Mouse (Mus musculus) stomach, embryonic 15.5 days (tissue): ENCODE measurements around the gene Mknk2. TPM values are rescaled to one million over a fixed set of nuclear protein-coding genes. Genes with fewer than 3 reads are reported as not detected.

ENCODE experiments used
- ATAC-seq: fragments of 200-750 bp; cut with Nextera tagmentation; 2 replicates; pipeline ENCODE4 v1.8.0; 2017; ENCODE audit warnings: low read depth, moderate number of reproducible peaks, moderate TSS enrichment; ENCODE audit not compliant: insufficient read depth, low FRiP score
- H3K27ac ChIP-seq: fragments of 300-500 bp; sonication (generic); 2 replicates; pipeline ENCODE4 v1.5.1; 2015; ENCODE audit warnings: mild to moderate bottlenecking, inconsistent platforms
- H3K27me3 ChIP-seq: fragments of 300-500 bp; sonication (generic); replicated peaks from 2 replicates; pipeline ENCODE4 v1.6.1; 2015; ENCODE audit warnings: inconsistent platforms
- H3K36me3 ChIP-seq: fragments of 300-500 bp; sonication (generic); 2 replicates; pipeline ENCODE4 v1.6.1; 2015; ENCODE audit warnings: inconsistent platforms
- H3K4me1 ChIP-seq: fragments of 300-500 bp; sonication (generic); 2 replicates; pipeline ENCODE4 v1.6.1; 2015; ENCODE audit warnings: inconsistent platforms
- H3K4me2 ChIP-seq: fragments of 300-500 bp; sonication (generic); 2 replicates; pipeline ENCODE4 v1.6.1; 2015; ENCODE audit warnings: mild to moderate bottlenecking, inconsistent platforms
- H3K4me3 ChIP-seq: fragments of 300-500 bp; sonication (generic); replicated peaks from 2 replicates; pipeline ENCODE4 v1.5.1; 2015; ENCODE audit warnings: inconsistent platforms
- H3K9ac ChIP-seq: fragments of 300-500 bp; sonication (generic); 2 replicates; pipeline ENCODE4 v1.6.1; 2015; ENCODE audit warnings: inconsistent platforms
- H3K9me3 ChIP-seq: fragments of 300-500 bp; sonication (generic); 2 replicates; pipeline ENCODE4 v1.6.1; 2016; ENCODE audit warnings: inconsistent platforms
- WGBS: fragments of 180-500 bp; shearing (Covaris S2); methylation state at CpG from one replicate; pipeline ENCODE4 v1.1.7; 2015; 5-methylcytosine and 5-hydroxymethylcytosine counted together
- polyA plus RNA-seq: library from polyadenylated mRNA; unstranded; fragments of >200 nt; fragmentation: Nextera tagmentation; extraction: Ambion mirVana; gene quantifications from 2 replicates; pipeline ENCODE4 v1.2.1, GENCODE M21; 2015

The Mknk2 gene
- polyA plus RNA-seq, result 83.9 and 86.3 TPM in 2 replicates

DNA sequence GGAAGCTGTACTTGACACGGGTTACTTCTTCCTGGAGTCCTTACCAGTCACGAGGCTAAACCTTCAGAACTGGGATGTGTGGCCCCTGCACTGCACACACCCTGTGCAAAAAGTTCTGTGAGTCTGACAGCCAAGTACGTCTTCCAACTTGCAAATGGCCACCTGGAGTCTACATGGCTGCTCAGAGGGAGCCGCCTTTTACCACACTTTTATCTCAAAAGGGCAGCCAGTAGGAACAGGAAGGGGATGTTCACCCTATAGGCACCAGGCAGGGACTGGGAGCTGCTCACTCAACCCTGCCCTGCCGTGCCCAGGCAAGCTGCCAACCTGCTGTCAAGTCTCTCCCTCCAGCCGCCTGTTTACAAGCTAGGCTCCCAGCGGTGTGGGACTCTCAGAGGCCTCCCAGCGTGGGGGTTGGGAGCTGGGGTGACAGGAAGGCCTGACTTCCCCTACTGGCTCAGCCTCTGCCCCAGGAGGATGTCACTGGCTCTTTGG is at the start of gene Mknk2:
Gene Mknk2 (minus strand): TSS at position 171 of the 495 bp plus-strand sequence.
- H3K9ac ChIP-seq, result peak within 1 kb of the TSS; percentile 72

GRCm38 (mm10) chr10:80717281-80717680 is 39.4 kb upstream of the Mknk2 start:
- WGBS, result 95% methylated on average over 1 of the region's 1 CpGs
- peaks cover 92% of the 10 kb centered on the region for H3K36me3 ChIP-seq
- no peaks in the 10 kb centered on the region for H3K27me3 ChIP-seq
- H3K4me3 ChIP-seq, result no peak overlapping the region
- ATAC-seq, result no peak
- no peaks in the 10 kb centered on the region for H3K4me1 ChIP-seq
- H3K4me2 ChIP-seq, result no peak overlapping the region
- H3K27ac ChIP-seq, result no peak overlapping the region
- H3K9ac ChIP-seq, result no peak overlapping the region
- H3K9me3 ChIP-seq, result no peaks in the 10 kb centered on the region

More for the DNA sequence above, at the start of gene Mknk2:
- Histone ChIP-seq H3K4me2 (peak within 1 kb of the TSS; percentile 84), H3K9me3 (no peaks in the 10 kb centered on the region), H3K36me3 (no peaks in the 10 kb centered on the region), H3K27me3 (no peaks in the 10 kb centered on the region), H3K4me1 (peaks cover 53% of the 10 kb centered on the region), H3K4me3 (peak within 1 kb of the TSS; percentile 77), H3K27ac (peak within 1 kb of the TSS; percentile 99)
- ATAC-seq, result peak; percentile 62
- WGBS, result 6% methylated on average over 8 of the region's 8 CpGs

DNA sequence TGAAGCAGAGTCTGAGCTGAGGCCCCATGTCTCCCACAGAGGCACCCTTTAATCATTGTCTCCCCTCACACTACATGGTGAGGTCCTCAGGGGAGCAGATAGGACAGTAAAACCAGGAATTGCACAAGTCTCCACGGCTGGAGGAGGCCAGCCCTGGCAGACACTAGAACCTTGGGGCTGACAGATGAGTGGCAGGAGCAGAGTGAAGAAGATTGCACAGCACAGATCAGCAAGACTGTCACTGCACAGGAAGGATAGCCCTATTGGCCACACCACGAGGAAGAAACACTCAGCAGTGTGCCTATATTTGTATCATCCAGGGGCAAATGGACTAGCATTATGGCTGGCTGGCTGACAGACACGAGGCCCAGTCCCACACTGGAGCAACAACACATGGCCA is 32.9 kb upstream of the Mknk2 start:
- Histone ChIP-seq H3K27me3 (no peaks in the 10 kb centered on the region), H3K4me1 (no peaks in the 10 kb centered on the region), H3K9ac (no peak overlapping the region), H3K4me2 (no peak overlapping the region), H3K9me3 (no peaks in the 10 kb centered on the region), H3K36me3 (peaks cover 79% of the 10 kb centered on the region), H3K4me3 (no peak overlapping the region), H3K27ac (no peak overlapping the region)
- ATAC-seq, result no peak
- WGBS, result 72% methylated on average over 3 of the region's 3 CpGs

DNA sequence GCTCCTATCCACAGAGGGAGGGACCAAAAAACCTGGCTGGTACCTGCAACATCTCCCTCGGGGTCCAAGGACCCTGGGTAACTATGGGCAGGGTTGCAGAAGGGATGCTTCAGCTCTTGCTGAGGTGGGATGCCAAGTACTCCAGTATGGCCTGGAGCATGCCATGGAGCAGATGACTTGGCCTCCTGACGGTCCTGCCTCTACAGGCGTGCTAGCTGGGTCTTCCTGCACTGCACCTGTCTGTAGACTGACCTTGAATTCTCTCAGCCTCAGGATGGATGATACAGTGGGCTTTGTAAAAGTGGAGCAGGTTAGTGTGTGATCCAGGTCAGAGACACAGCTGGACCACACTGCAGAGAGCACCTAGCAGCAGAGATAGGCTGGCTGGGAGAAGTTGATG is 27.6 kb upstream of the Mknk2 start:
- no peak for ATAC-seq
- Histone ChIP-seq H3K4me1 (peaks cover 21% of the 10 kb centered on the region), H3K27ac (no peak overlapping the region), H3K36me3 (peaks cover 44% of the 10 kb centered on the region), H3K4me2 (no peak overlapping the region), H3K9me3 (no peaks in the 10 kb centered on the region), H3K9ac (no peak overlapping the region), H3K27me3 (no peaks in the 10 kb centered on the region), H3K4me3 (no peak overlapping the region)
- WGBS, result 79% methylated on average over 3 of the region's 3 CpGs

DNA sequence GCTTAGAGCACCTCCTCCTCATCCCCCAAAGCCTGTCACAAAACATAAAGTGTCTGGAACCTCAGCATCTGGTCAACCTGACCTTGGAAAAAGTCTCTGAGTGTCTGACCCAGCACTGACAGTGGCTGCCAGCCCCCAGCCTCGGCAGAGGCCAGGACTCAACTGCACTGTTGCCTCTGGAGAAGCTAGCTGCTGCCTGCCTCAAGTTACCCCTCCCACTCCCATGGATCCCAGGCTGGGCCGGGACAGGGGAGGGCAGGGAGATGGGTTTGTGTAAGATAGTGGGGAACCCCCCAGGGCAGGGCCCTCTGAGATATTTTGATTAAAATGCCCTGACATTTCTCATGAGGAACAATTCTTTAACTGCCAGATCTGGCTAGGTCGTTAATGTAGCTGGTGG is 27.1 kb upstream of the Mknk2 start:
- H3K9me3 ChIP-seq, result no peaks in the 10 kb centered on the region
- peaks cover 41% of the 10 kb centered on the region for H3K36me3 ChIP-seq
- ATAC-seq, result no peak
- H3K27ac ChIP-seq, result no peak overlapping the region
- no peak overlapping the region for H3K9ac ChIP-seq
- H3K4me3 ChIP-seq, result no peak overlapping the region
- WGBS, result 64% methylated on average over 3 of the region's 3 CpGs
- no peaks in the 10 kb centered on the region for H3K27me3 ChIP-seq
- no peak overlapping the region for H3K4me2 ChIP-seq
- peaks cover 25% of the 10 kb centered on the region for H3K4me1 ChIP-seq

DNA sequence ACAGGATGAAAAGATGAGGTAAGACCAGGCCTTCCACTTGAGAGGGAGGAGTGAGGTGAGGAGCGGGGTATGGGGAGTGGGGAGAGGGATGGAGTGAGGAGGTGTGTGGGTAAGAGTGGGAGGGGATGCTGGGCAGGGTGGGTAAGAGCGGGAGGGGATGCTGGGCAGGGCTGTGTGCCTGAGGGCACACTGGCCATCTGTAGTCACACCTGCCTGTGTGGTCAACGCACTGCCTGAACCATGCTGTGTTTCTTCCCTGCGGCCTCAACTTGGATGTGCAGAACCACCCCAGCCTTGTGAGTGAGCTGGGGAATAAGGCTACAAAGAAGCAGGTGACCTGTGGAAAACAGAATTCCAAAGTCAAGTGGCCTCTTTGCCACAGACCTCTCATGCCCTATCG is 26.5 kb upstream of the Mknk2 start:
- no peak overlapping the region for H3K9ac ChIP-seq
- 0 out of 2 replicates have a peak overlapping the region, but pooled peaks have one; percentile 3 for H3K4me2 ChIP-seq
- peaks cover 27% of the 10 kb centered on the region for H3K4me1 ChIP-seq
- ATAC-seq, result no peak
- H3K4me3 ChIP-seq, result no peak overlapping the region
- 92% methylated on average over 5 of the region's 5 CpGs for WGBS
- no peak overlapping the region for H3K27ac ChIP-seq
- peaks cover 36% of the 10 kb centered on the region for H3K36me3 ChIP-seq
- no peaks in the 10 kb centered on the region for H3K9me3 ChIP-seq
- H3K27me3 ChIP-seq, result no peaks in the 10 kb centered on the region

DNA sequence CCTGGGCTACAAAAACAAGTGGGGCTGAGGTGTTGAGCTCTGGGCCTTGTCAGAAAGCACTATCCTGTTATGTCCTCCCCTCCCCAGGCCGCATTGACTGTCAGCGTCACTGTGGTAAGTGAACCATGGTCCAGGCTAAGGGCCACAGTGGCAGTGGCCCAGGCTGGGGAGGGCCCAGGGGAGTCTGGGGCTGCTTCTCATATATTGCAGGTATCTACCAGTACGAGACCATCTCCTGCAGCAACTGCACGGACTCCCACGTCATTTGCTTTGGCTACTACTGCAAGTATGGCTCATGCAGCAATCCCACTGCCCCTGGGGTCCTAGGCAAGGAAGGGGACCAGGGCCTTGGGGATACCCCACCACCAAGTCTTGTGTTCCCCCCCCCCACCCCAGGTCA is 25.7 kb upstream of the Mknk2 start:
- H3K4me1 ChIP-seq, result peaks cover 27% of the 10 kb centered on the region
- WGBS, result 92% methylated on average over 5 of the region's 5 CpGs
- no peaks in the 10 kb centered on the region for H3K27me3 ChIP-seq
- H3K27ac ChIP-seq, result peak overlapping the region; percentile 89; the same call in 1 of the 2 replicates
- H3K36me3 ChIP-seq, result peaks cover 28% of the 10 kb centered on the region
- no peak for ATAC-seq
- H3K4me2 ChIP-seq, result peak overlapping the region; percentile 93
- H3K9me3 ChIP-seq, result no peaks in the 10 kb centered on the region
- H3K9ac ChIP-seq, result no peak overlapping the region
- H3K4me3 ChIP-seq, result peak overlapping the region; percentile 61; the same call in 1 of the 2 replicates

- peak; percentile 88 for ATAC-seq
- peaks cover 30% of the 10 kb centered on the region for H3K4me1 ChIP-seq
- no peaks in the 10 kb centered on the region for H3K9me3 ChIP-seq
- no peaks in the 10 kb centered on the region for H3K27me3 ChIP-seq
- H3K4me2 ChIP-seq, result peak overlapping the region; percentile 93
- H3K9ac ChIP-seq, result peak overlapping the region; percentile 58
- H3K27ac ChIP-seq, result peak overlapping the region; percentile 89
- peaks cover 19% of the 10 kb centered on the region for H3K36me3 ChIP-seq
- peak overlapping the region; percentile 61 for H3K4me3 ChIP-seq
- 1% methylated on average over 47 of the region's 47 CpGs for WGBS
Measured at GRCm38 (mm10) chr10:80702536-80703390, 24.9 kb upstream of the Mknk2 start.

DNA sequence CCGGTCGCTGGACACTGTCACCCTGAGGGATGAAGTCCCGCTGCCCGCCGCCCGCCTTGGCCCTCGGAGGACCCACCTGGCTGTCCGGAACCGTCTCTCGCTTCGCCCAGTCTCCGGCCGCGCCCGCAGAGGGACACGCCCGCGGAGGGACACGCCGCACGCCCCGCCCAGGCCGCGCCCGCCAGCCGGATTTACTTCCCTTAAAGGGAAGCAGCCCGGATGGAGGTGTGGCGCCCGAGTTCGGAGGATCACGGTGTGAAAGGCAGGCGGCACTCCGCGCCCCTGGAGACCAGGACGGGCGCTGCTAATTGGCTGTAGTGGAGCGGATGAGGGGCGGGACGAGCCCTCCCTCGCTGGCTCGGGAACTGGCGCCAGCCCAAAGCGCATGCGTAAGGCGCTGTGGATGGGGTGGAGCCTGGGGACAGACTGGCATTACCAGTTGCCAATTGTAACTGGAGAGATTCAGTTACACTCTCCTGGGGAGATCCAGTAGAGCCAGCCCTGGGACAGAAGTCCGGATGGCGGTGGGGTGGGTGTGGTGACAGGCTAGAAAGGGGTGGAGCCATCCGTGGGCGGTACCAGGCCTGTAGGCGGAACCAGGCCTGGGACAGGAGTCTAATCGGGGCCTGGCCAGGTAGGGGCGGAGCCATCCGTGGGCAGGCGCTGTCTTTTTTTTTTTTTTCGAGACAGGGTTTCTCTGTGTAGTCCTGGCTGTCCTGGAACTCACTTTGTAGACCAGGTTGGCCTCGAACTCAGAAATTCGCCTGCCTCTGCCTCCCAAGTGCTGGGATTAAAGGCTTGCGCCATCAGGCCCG is 24.0 kb upstream of the Mknk2 start, which contains the start of the genes Mob3a and Izumo4:
Gene Mob3a (minus strand): TSS at position 257 of the 815 bp plus-strand sequence.
Gene Izumo4 (plus strand): TSS at position 464 of the 815 bp plus-strand sequence.
- H3K27ac ChIP-seq, result peak within 1 kb of the TSS; percentile 89
- H3K4me3 ChIP-seq, result peak within 1 kb of the TSS; percentile 61
- peaks cover 35% of the 10 kb centered on the region for H3K4me1 ChIP-seq
- peak; percentile 94 for ATAC-seq
- under 1% methylated on average over 59 of the region's 59 CpGs for WGBS
- peak within 1 kb of the TSS; percentile 69 for H3K9ac ChIP-seq
- H3K9me3 ChIP-seq, result no peaks in the 10 kb centered on the region
- H3K36me3 ChIP-seq, result peaks cover 11% of the 10 kb centered on the region
- H3K4me2 ChIP-seq, result peak within 1 kb of the TSS; percentile 93
- H3K27me3 ChIP-seq, result no peaks in the 10 kb centered on the region

DNA sequence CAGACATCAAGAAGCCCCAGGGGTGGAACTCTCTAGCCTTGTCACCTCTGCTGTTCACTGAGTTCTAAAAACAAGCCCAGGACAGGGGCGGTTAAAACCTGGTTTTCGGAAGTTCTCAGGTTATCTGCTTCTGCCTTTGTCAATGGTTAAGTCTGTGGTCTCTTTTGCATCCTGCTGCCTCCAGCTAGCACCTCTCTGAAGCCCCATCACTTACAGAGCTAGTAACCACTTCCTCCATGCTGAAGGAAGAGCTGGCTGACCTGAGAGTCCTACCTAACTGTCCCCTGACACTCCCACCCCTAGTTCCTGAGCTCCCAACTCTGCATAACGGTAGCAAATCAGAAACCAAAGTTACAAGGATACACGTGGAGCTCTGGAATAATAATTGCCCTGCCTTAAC is 22.8 kb upstream of the Mknk2 start:
- Histone ChIP-seq H3K9ac (peak overlapping the region; percentile 16; the same call in 1 of the 2 replicates), H3K4me1 (peaks cover 35% of the 10 kb centered on the region), H3K9me3 (no peaks in the 10 kb centered on the region), H3K27me3 (no peaks in the 10 kb centered on the region), H3K4me3 (peak overlapping the region; percentile 61), H3K4me2 (peak overlapping the region; percentile 93), H3K27ac (peak overlapping the region; percentile 11; the same call in 1 of the 2 replicates), H3K36me3 (0 out of 2 replicates have a peak, but pooled peaks cover 4% of the 10 kb centered on the region)
- no peak for ATAC-seq
- 43% methylated on average over 4 of the region's 4 CpGs for WGBS

- no peak overlapping the region for H3K27ac ChIP-seq
- H3K4me2 ChIP-seq, result peak overlapping the region; percentile 93; the same call in 1 of the 2 replicates
- no peak for ATAC-seq
- 74% methylated on average over 7 of the region's 7 CpGs for WGBS
- no peaks in the 10 kb centered on the region for H3K36me3 ChIP-seq
- H3K27me3 ChIP-seq, result no peaks in the 10 kb centered on the region
- H3K4me1 ChIP-seq, result peaks cover 40% of the 10 kb centered on the region
- no peak overlapping the region for H3K9ac ChIP-seq
- peak overlapping the region; percentile 61; the same call in 1 of the 2 replicates for H3K4me3 ChIP-seq
- H3K9me3 ChIP-seq, result no peaks in the 10 kb centered on the region
Measured at GRCm38 (mm10) chr10:80700038-80700504, 22.2 kb upstream of the Mknk2 start.
